Mouse (Mus musculus) forebrain, embryonic 10.5 days (tissue): Measurements from ENCODE around the gene Trmt61a. TPM values are rescaled to one million over a fixed set of nuclear protein-coding genes. Genes with fewer than 3 reads are reported as not detected.
A peak's percentile ranks its signal among the peaks of the same experiment; 100 is the strongest.

Source experiments
- DNase-seq: peaks from one replicate; pipeline ENCODE4 v3.0.0-alpha.2; 2017; ENCODE audit warnings: low spot score; ENCODE audit errors: extremely low spot score
- H3K27ac ChIP-seq: fragments of 300-500 bp; sonication (generic); 2 replicates; pipeline ENCODE4 v1.5.1; 2016; ENCODE audit warnings: mild to moderate bottlenecking
- H3K27me3 ChIP-seq: fragments of 300-500 bp; sonication (generic); 2 replicates; pipeline ENCODE4 v1.6.1; 2016; ENCODE audit warnings: mild to moderate bottlenecking; ENCODE audit not compliant: poor library complexity, severe bottlenecking
- H3K36me3 ChIP-seq: fragments of 300-500 bp; sonication (generic); replicated peaks from 2 replicates; pipeline ENCODE4 v1.6.1; 2016; ENCODE audit warnings: mild to moderate bottlenecking, moderate library complexity
- H3K4me1 ChIP-seq: fragments of 300-500 bp; sonication (generic); 2 replicates; pipeline ENCODE4 v1.6.1; 2016
- H3K4me3 ChIP-seq: fragments of 300-500 bp; sonication (generic); 2 replicates; pipeline ENCODE4 v1.5.1; 2016; ENCODE audit warnings: mild to moderate bottlenecking, moderate library complexity
- H3K9me3 ChIP-seq: fragments of 300-500 bp; sonication (generic); 2 replicates; pipeline ENCODE4 v1.6.1; 2016; ENCODE audit warnings: mild to moderate bottlenecking, moderate library complexity
- WGBS: fragments of 180-500 bp; shearing (Covaris S2); methylation state at CpG from one replicate; pipeline ENCODE4 v1.1.7; 2016; 5-methylcytosine and 5-hydroxymethylcytosine counted together
- polyA plus RNA-seq: library from polyadenylated mRNA; unstranded; fragments of >200 nt; fragmentation: Nextera tagmentation; extraction: Ambion mirVana; gene quantifications from 2 replicates; pipeline ENCODE4 v1.2.1, GENCODE M21; 2016

The Trmt61a gene
- polyA plus RNA-seq, 1 experiment from 2014 or later = 23.8 TPM

GRCm38 (mm10) chr12:111677421-111677820 lies 484 bp upstream of the Trmt61a start:
- Histone ChIP-seq H3K4me1 (peaks cover 52% of the 10 kb centered on the region), H3K4me3 (peak overlapping the region; percentile 98), H3K9me3 (no peaks in the 10 kb centered on the region), H3K27me3 (peaks cover 43% of the 10 kb centered on the region), H3K27ac (peak overlapping the region; percentile 95), H3K36me3 (peaks cover 34% of the 10 kb centered on the region)
- DNase-seq = no peak
- 19% methylated on average over 5 of the region's 5 CpGs for WGBS

- Histone ChIP-seq H3K4me1 (peaks cover 50% of the 10 kb centered on the region), H3K4me3 (peak overlapping the region; percentile 98), H3K27me3 (peaks cover 32% of the 10 kb centered on the region), H3K9me3 (no peaks in the 10 kb centered on the region), H3K36me3 (peaks cover 46% of the 10 kb centered on the region), H3K27ac (peak overlapping the region; percentile 95)
- no peak for DNase-seq
- 8% methylated on average over 13 of the region's 13 CpGs for WGBS
These were observed 697 bp downstream of the Trmt61a start for GRCm38 (mm10) chr12:111678670-111678933.

- H3K4me1 ChIP-seq = peaks cover 47% of the 10 kb centered on the region
- no peaks in the 10 kb centered on the region for H3K9me3 ChIP-seq
- H3K27ac ChIP-seq = peak overlapping the region; percentile 95
- 59% methylated on average over 7 of the region's 7 CpGs for WGBS
- H3K27me3 ChIP-seq = peaks cover 28% of the 10 kb centered on the region
- H3K36me3 ChIP-seq = peaks cover 50% of the 10 kb centered on the region
- DNase-seq = no peak
- H3K4me3 ChIP-seq = peak overlapping the region; percentile 98
These were observed 1.1 kb downstream of the Trmt61a start for GRCm38 (mm10) chr12:111678997-111679396.

- peaks cover 43% of the 10 kb centered on the region for H3K4me1 ChIP-seq
- WGBS = 94% methylated on average over 13 of the region's 13 CpGs
- peaks cover 11% of the 10 kb centered on the region for H3K27me3 ChIP-seq
- DNase-seq = no peak
- no peak overlapping the region for H3K27ac ChIP-seq
- H3K36me3 ChIP-seq = peaks cover 55% of the 10 kb centered on the region
- H3K9me3 ChIP-seq = no peaks in the 10 kb centered on the region
- H3K4me3 ChIP-seq = no peak overlapping the region
These were observed 2.8 kb downstream of the Trmt61a start for GRCm38 (mm10) chr12:111680661-111681060.

- Histone ChIP-seq H3K9me3 (no peaks in the 10 kb centered on the region), H3K4me1 (peaks cover 48% of the 10 kb centered on the region), H3K4me3 (no peak overlapping the region), H3K27ac (no peak overlapping the region), H3K36me3 (peaks cover 55% of the 10 kb centered on the region), H3K27me3 (peaks cover 5% of the 10 kb centered on the region; the same call in 1 of the 2 replicates)
- DNase-seq = no peak
- WGBS = 88% methylated on average over 8 of the region's 8 CpGs
These were observed 3.4 kb downstream of the Trmt61a start for GRCm38 (mm10) chr12:111681305-111681704.

GRCm38 (mm10) chr12:111682003-111682402 lies 4.1 kb downstream of the Trmt61a start:
- H3K27me3 ChIP-seq = no peaks in the 10 kb centered on the region
- no peaks in the 10 kb centered on the region for H3K9me3 ChIP-seq
- H3K36me3 ChIP-seq = peaks cover 55% of the 10 kb centered on the region
- H3K27ac ChIP-seq = 0 out of 2 replicates have a peak overlapping the region, but pooled peaks have one; percentile 20
- no peak overlapping the region for H3K4me3 ChIP-seq
- WGBS = 91% methylated on average over 5 of the region's 5 CpGs
- H3K4me1 ChIP-seq = peaks cover 50% of the 10 kb centered on the region
- no peak for DNase-seq

- WGBS = 78% methylated on average over 5 of the region's 5 CpGs
- H3K4me1 ChIP-seq = peaks cover 50% of the 10 kb centered on the region
- H3K27ac ChIP-seq = peak overlapping the region; percentile 40; the same call in 1 of the 2 replicates
- H3K9me3 ChIP-seq = no peaks in the 10 kb centered on the region
- H3K27me3 ChIP-seq = no peaks in the 10 kb centered on the region
- H3K4me3 ChIP-seq = no peak overlapping the region
- DNase-seq = no peak
- H3K36me3 ChIP-seq = peaks cover 55% of the 10 kb centered on the region
These were observed 4.9 kb downstream of the Trmt61a start for GRCm38 (mm10) chr12:111682806-111683205.

- 86% methylated on average over 4 of the region's 4 CpGs for WGBS
- no peak overlapping the region for H3K4me3 ChIP-seq
- H3K27me3 ChIP-seq = no peaks in the 10 kb centered on the region
- H3K4me1 ChIP-seq = peaks cover 62% of the 10 kb centered on the region
- H3K9me3 ChIP-seq = no peaks in the 10 kb centered on the region
- H3K36me3 ChIP-seq = peaks cover 32% of the 10 kb centered on the region
- peak overlapping the region; percentile 98 for H3K27ac ChIP-seq
- no peak for DNase-seq
These were observed 8.5 kb downstream of the Trmt61a start for GRCm38 (mm10) chr12:111686390-111686789.

- peaks cover 70% of the 10 kb centered on the region for H3K4me1 ChIP-seq
- no peak for DNase-seq
- H3K36me3 ChIP-seq = peaks cover 20% of the 10 kb centered on the region
- no peaks in the 10 kb centered on the region for H3K9me3 ChIP-seq
- H3K27me3 ChIP-seq = no peaks in the 10 kb centered on the region
- peak overlapping the region; percentile 98 for H3K27ac ChIP-seq
- no peak overlapping the region for H3K4me3 ChIP-seq
- 41% methylated on average over 14 of the region's 14 CpGs for WGBS
These were observed 9.6 kb downstream of the Trmt61a start for GRCm38 (mm10) chr12:111687350-111688068.

GRCm38 (mm10) chr12:111688069-111688428 lies 10.1 kb downstream of the Trmt61a start:
- Histone ChIP-seq H3K4me1 (peaks cover 70% of the 10 kb centered on the region), H3K4me3 (no peak overlapping the region), H3K36me3 (peaks cover 15% of the 10 kb centered on the region), H3K27ac (peak overlapping the region; percentile 98), H3K9me3 (no peaks in the 10 kb centered on the region), H3K27me3 (no peaks in the 10 kb centered on the region)
- 38% methylated on average over 2 of the region's 2 CpGs for WGBS
- DNase-seq = no peak

- no peaks in the 10 kb centered on the region for H3K27me3 ChIP-seq
- no peak for DNase-seq
- H3K9me3 ChIP-seq = no peaks in the 10 kb centered on the region
- no peak overlapping the region for H3K4me3 ChIP-seq
- H3K4me1 ChIP-seq = peaks cover 84% of the 10 kb centered on the region
- H3K27ac ChIP-seq = peak overlapping the region; percentile 98
- peaks cover 1% of the 10 kb centered on the region for H3K36me3 ChIP-seq
- WGBS = 91% methylated on average over 11 of the region's 11 CpGs
These were observed 11.5 kb downstream of the Trmt61a start for GRCm38 (mm10) chr12:111689426-111689825.

- Histone ChIP-seq H3K9me3 (no peaks in the 10 kb centered on the region), H3K27me3 (no peaks in the 10 kb centered on the region), H3K36me3 (no peaks in the 10 kb centered on the region), H3K27ac (peak overlapping the region; percentile 98), H3K4me1 (peaks cover 98% of the 10 kb centered on the region), H3K4me3 (peak overlapping the region; percentile 23; the same call in 1 of the 2 replicates)
- 14% methylated on average over 5 of the region's 5 CpGs for WGBS
- DNase-seq = peak; percentile 79
These were observed 13.5 kb downstream of the Trmt61a start for GRCm38 (mm10) chr12:111691346-111691872.

- DNase-seq = no peak
- H3K27ac ChIP-seq = peak overlapping the region; percentile 98
- no peaks in the 10 kb centered on the region for H3K27me3 ChIP-seq
- no peaks in the 10 kb centered on the region for H3K9me3 ChIP-seq
- H3K36me3 ChIP-seq = no peaks in the 10 kb centered on the region
- H3K4me1 ChIP-seq = peaks cover 92% of the 10 kb centered on the region
- peak overlapping the region; percentile 40; the same call in 1 of the 2 replicates for H3K4me3 ChIP-seq
- 77% methylated on average over 5 of the region's 5 CpGs for WGBS
These were observed 15.0 kb downstream of the Trmt61a start for GRCm38 (mm10) chr12:111692899-111693298.
